Mouse (Mus musculus): ENCODE data around the gene Sfmbt1. TPM values are rescaled to one million over a fixed set of nuclear protein-coding genes. Genes with fewer than 3 reads are reported as not detected.
"Not testable (repeated sequence)": the region's sequence is repeated elsewhere in the genome, so short reads cannot be mapped to it uniquely, and the experiment has no call there.

Sfmbt1 gene
- polyA plus RNA-seq, 1 experiment from 2014 or later = 13.4 TPM

GRCm38 (mm10) chr14:30716953-30717285, 2.3 kb downstream of the Sfmbt1 start:
- H3K36me3 ChIP-seq = no peaks in the 10 kb centered on the region
- 9% methylated on average over 7 of the region's 7 CpGs for WGBS
- ATAC-seq (ENCODE audit: insufficient number of reproducible peaks, low FRiP score, low TSS enrichment, low read depth) = no peak
- peak overlapping the region; percentile 86 for H3K4me2 ChIP-seq (replicated peaks)
- 0 out of 2 replicates have a peak, but pooled peaks cover 4% of the 10 kb centered on the region for H3K4me1 ChIP-seq
- H3K9ac ChIP-seq = peak overlapping the region; percentile 55
- H3K4me3 ChIP-seq (replicated peaks) = peak overlapping the region; percentile 89
- H3K27me3 ChIP-seq = peaks cover 9% of the 10 kb centered on the region; the same call in 1 of the 2 replicates
- no peaks in the 10 kb centered on the region for H3K9me3 ChIP-seq (replicated peaks)
- no peak overlapping the region for H3K27ac ChIP-seq (replicated peaks)

GRCm38 (mm10) chr14:30718696-30719095, 4.0 kb downstream of the Sfmbt1 start:
- not testable (repeated sequence) for H3K27ac ChIP-seq (replicated peaks); H3K4me3 ChIP-seq (replicated peaks); H3K36me3 ChIP-seq; H3K4me1 ChIP-seq; H3K27me3 ChIP-seq; H3K9ac ChIP-seq; H3K9me3 ChIP-seq (replicated peaks); H3K4me2 ChIP-seq (replicated peaks); ATAC-seq (ENCODE audit: insufficient number of reproducible peaks, low FRiP score, low TSS enrichment, low read depth)
- 94% methylated on average over 1 of the region's 1 CpGs for WGBS

- Histone ChIP-seq H3K4me3 (replicated peaks) (no peak overlapping the region), H3K36me3 (no peaks in the 10 kb centered on the region), H3K9ac (no peak overlapping the region), H3K4me2 (replicated peaks) (no peak overlapping the region), H3K27ac (replicated peaks) (no peak overlapping the region), H3K9me3 (replicated peaks) (no peaks in the 10 kb centered on the region), H3K27me3 (peaks cover 9% of the 10 kb centered on the region; the same call in 1 of the 2 replicates), H3K4me1 (0 out of 2 replicates have a peak, but pooled peaks cover 4% of the 10 kb centered on the region)
- 68% methylated on average over 1 of the region's 1 CpGs for WGBS
- ATAC-seq (ENCODE audit: insufficient number of reproducible peaks, low FRiP score, low TSS enrichment, low read depth) = no peak
Observed at GRCm38 (mm10) chr14:30719514-30719913, 4.9 kb downstream of the Sfmbt1 start.

- no peak overlapping the region for H3K9ac ChIP-seq
- 0 out of 2 replicates have a peak, but pooled peaks cover 3% of the 10 kb centered on the region for H3K4me1 ChIP-seq
- no peaks in the 10 kb centered on the region for H3K9me3 ChIP-seq (replicated peaks)
- 79% methylated on average over 1 of the region's 1 CpGs for WGBS
- no peaks in the 10 kb centered on the region for H3K36me3 ChIP-seq
- no peak for ATAC-seq (ENCODE audit: insufficient number of reproducible peaks, low FRiP score, low TSS enrichment, low read depth)
- no peak overlapping the region for H3K27ac ChIP-seq (replicated peaks)
- H3K4me2 ChIP-seq (replicated peaks) = no peak overlapping the region
- no peaks in the 10 kb centered on the region for H3K27me3 ChIP-seq
- no peak overlapping the region for H3K4me3 ChIP-seq (replicated peaks)
Observed at GRCm38 (mm10) chr14:30721850-30722249, 7.2 kb downstream of the Sfmbt1 start.

GRCm38 (mm10) chr14:30722406-30722805, 7.8 kb downstream of the Sfmbt1 start:
- no peak overlapping the region for H3K27ac ChIP-seq (replicated peaks)
- no peaks in the 10 kb centered on the region for H3K27me3 ChIP-seq
- no peaks in the 10 kb centered on the region for H3K36me3 ChIP-seq
- H3K9me3 ChIP-seq (replicated peaks) = no peaks in the 10 kb centered on the region
- WGBS = 79% methylated on average over 5 of the region's 5 CpGs
- H3K4me2 ChIP-seq (replicated peaks) = no peak overlapping the region
- no peak for ATAC-seq (ENCODE audit: insufficient number of reproducible peaks, low FRiP score, low TSS enrichment, low read depth)
- H3K9ac ChIP-seq = no peak overlapping the region
- H3K4me1 ChIP-seq = no peaks in the 10 kb centered on the region
- no peak overlapping the region for H3K4me3 ChIP-seq (replicated peaks)

DNA sequence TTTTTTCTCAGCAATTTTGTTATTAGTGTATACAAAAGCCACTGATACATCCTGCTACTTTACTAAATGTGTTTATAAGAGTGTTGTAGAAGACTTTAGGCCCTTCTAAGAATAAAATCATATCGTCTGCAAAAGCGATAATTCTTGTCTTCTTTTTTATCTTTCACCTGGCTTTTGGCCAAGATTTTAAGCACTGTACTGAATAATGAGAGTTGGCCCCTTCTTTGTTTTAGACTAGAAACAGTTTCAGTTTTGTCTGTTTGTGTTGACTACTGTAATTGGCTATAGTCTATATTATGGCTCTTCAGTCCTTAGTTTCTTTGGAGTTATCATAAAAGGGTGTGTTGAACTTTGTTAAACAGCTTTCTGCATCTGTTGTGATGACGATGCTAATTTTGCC, 17.2 kb downstream of the Sfmbt1 start:
- Histone ChIP-seq H3K27me3 (no peaks in the 10 kb centered on the region), H3K4me3 (replicated peaks) (no peak overlapping the region), H3K27ac (replicated peaks) (no peak overlapping the region), H3K4me2 (replicated peaks) (no peak overlapping the region), H3K4me1 (no peaks in the 10 kb centered on the region), H3K36me3 (no peaks in the 10 kb centered on the region), H3K9ac (no peak overlapping the region), H3K9me3 (replicated peaks) (no peaks in the 10 kb centered on the region)
- ATAC-seq (ENCODE audit: insufficient number of reproducible peaks, low FRiP score, low TSS enrichment, low read depth) = no peak
- 75% methylated on average over 3 of the region's 3 CpGs for WGBS

GRCm38 (mm10) chr14:30734665-30735064, 20.0 kb downstream of the Sfmbt1 start:
- Histone ChIP-seq H3K27ac (replicated peaks) (no peak overlapping the region), H3K36me3 (no peaks in the 10 kb centered on the region), H3K4me3 (replicated peaks) (no peak overlapping the region), H3K9ac (no peak overlapping the region), H3K27me3 (no peaks in the 10 kb centered on the region), H3K4me2 (replicated peaks) (no peak overlapping the region), H3K4me1 (no peaks in the 10 kb centered on the region), H3K9me3 (replicated peaks) (no peaks in the 10 kb centered on the region)
- 95% methylated on average over 5 of the region's 5 CpGs for WGBS
- no peak for ATAC-seq (ENCODE audit: insufficient number of reproducible peaks, low FRiP score, low TSS enrichment, low read depth)

- Histone ChIP-seq H3K27ac (replicated peaks) (no peak overlapping the region), H3K27me3 (no peaks in the 10 kb centered on the region), H3K36me3 (no peaks in the 10 kb centered on the region), H3K9ac (no peak overlapping the region), H3K4me3 (replicated peaks) (no peak overlapping the region), H3K4me1 (no peaks in the 10 kb centered on the region), H3K4me2 (replicated peaks) (no peak overlapping the region), H3K9me3 (replicated peaks) (no peaks in the 10 kb centered on the region)
- 60% methylated on average over 3 of the region's 3 CpGs for WGBS
- ATAC-seq (ENCODE audit: insufficient number of reproducible peaks, low FRiP score, low TSS enrichment, low read depth) = no peak
Observed at GRCm38 (mm10) chr14:30735810-30736209, 21.2 kb downstream of the Sfmbt1 start.

DNA sequence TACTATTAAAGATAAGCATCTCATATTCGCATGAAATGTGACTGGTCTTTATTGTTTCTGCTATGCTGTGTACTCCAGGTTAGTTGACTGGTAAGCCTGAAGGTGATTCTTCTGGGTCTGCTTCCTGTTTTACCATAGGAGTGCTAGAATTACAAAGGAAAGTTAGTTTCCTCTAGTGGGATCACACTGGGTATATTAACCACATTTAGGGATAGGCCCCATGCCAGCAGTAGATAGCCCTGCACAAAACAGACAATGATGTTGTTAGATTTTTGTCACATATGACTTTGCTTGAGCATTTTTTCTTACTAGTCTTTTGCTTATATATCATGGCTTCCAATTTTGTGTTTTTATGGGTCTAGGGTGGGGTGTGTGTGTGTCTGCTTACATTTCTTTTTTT, 21.8 kb downstream of the Sfmbt1 start:
- ATAC-seq (ENCODE audit: insufficient number of reproducible peaks, low FRiP score, low TSS enrichment, low read depth) = no peak
- 64% methylated on average over 1 of the region's 1 CpGs for WGBS

DNA sequence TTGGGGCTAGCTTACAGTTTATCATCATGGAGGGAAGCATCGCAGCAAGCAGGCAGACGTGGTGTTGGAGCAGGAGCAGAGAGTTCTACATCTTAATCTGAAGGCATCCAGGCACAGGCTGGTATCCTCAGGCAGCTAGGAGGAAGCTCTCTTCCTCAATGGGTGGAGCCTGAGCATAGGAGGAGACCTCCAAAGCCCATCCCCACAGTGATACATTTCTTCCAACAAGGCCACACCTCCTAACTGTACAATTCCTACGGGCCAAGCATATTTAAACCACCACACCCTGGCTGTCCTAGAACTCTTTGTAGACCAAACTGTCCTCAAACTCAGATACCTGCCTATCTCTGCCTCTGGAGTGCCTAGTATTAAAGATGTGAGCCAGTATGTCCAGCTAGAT, 29.2 kb downstream of the Sfmbt1 start:
- no peak for ATAC-seq (ENCODE audit: insufficient number of reproducible peaks, low FRiP score, low TSS enrichment, low read depth)
- Histone ChIP-seq H3K9me3 (replicated peaks) (no peaks in the 10 kb centered on the region), H3K36me3 (0 out of 2 replicates have a peak, but pooled peaks cover 6% of the 10 kb centered on the region), H3K4me2 (replicated peaks) (no peak overlapping the region), H3K4me3 (replicated peaks) (no peak overlapping the region), H3K27me3 (no peaks in the 10 kb centered on the region), H3K4me1 (no peaks in the 10 kb centered on the region), H3K27ac (replicated peaks) (no peak overlapping the region), H3K9ac (no peak overlapping the region)
- 72% methylated on average over 3 of the region's 3 CpGs for WGBS

More for the DNA sequence above, 21.8 kb downstream of the Sfmbt1 start:
- no peak overlapping the region for H3K4me3 ChIP-seq (replicated peaks)
- no peak overlapping the region for H3K27ac ChIP-seq (replicated peaks)
- no peaks in the 10 kb centered on the region for H3K9me3 ChIP-seq (replicated peaks)
- no peaks in the 10 kb centered on the region for H3K27me3 ChIP-seq
- H3K36me3 ChIP-seq = no peaks in the 10 kb centered on the region
- no peaks in the 10 kb centered on the region for H3K4me1 ChIP-seq
- H3K9ac ChIP-seq = no peak overlapping the region
- H3K4me2 ChIP-seq (replicated peaks) = no peak overlapping the region

- ATAC-seq (ENCODE audit: insufficient number of reproducible peaks, low FRiP score, low TSS enrichment, low read depth) = no peak
- Histone ChIP-seq H3K4me1 (no peaks in the 10 kb centered on the region), H3K27me3 (no peaks in the 10 kb centered on the region), H3K27ac (replicated peaks) (no peak overlapping the region), H3K4me2 (replicated peaks) (no peak overlapping the region), H3K36me3 (0 out of 2 replicates have a peak, but pooled peaks cover 6% of the 10 kb centered on the region), H3K9ac (no peak overlapping the region), H3K9me3 (replicated peaks) (no peaks in the 10 kb centered on the region), H3K4me3 (replicated peaks) (no peak overlapping the region)
- 69% methylated on average over 1 of the region's 1 CpGs for WGBS
Observed at GRCm38 (mm10) chr14:30746160-30746559, 31.5 kb downstream of the Sfmbt1 start.

GRCm38 (mm10) chr14:30757239-30757638, 42.6 kb downstream of the Sfmbt1 start:
- Histone ChIP-seq H3K9me3 (replicated peaks) (no peaks in the 10 kb centered on the region), H3K4me2 (replicated peaks) (no peak overlapping the region), H3K4me1 (no peaks in the 10 kb centered on the region), H3K36me3 (no peaks in the 10 kb centered on the region), H3K9ac (no peak overlapping the region), H3K27me3 (no peaks in the 10 kb centered on the region), H3K27ac (replicated peaks) (no peak overlapping the region), H3K4me3 (replicated peaks) (no peak overlapping the region)
- ATAC-seq (ENCODE audit: insufficient number of reproducible peaks, low FRiP score, low TSS enrichment, low read depth) = no peak
- 81% methylated on average over 3 of the region's 3 CpGs for WGBS
